Mouse (Mus musculus): ENCODE results near the gene Slc12a7.
"Not testable (repeated sequence)": the region's sequence is repeated elsewhere in the genome, so short reads cannot be mapped to it uniquely, and the experiment has no call there.

The Slc12a7 gene

DNA sequence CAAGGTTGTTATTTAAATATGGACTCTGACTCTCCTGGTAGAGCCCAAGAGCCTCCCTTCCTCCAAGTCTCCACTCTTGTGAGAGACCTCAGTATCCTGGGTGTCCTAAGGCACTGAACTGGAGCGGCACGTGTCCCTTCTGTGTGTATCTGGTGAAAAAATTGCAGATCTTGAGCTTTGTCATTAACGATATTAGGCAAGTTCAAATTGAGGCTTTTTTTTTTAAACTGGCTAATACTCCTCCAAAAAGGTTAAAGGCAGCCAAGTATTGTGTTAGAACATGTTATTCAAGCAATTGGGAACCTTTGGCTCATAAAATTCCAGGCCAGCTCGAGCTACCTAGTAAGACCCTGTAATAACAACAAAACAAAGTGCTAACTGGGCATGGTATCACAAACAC is 12.7 kb upstream of the Slc12a7 start:
- DNase-seq: no peak

DNA sequence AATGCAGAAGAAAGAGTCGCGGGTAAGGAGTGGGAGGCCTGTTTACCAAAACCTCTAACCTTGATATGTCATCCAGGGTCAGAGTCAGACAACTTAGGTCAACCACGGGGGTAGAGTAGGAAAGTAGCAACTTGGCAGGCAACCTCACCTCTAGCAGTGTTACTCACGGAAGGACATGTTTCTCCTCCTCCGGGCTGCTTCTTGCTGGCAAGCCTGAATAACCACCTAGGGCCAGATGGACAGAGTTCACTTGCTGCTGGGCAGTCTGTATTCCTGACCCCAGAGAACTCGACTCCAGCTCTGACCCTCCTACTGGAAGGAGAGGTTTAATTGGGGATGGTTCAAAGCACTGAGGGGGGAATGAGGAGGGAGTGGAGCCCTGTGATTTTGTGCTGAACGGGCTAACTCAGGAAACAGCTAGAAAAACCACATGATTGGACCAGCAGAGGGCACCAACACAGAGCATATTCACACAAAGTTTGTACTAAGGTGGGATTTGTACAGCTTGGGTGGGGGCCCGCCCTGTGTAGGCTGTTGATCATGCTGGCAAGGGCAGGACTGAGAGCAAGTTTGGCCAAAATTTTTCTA is 9.7 kb upstream of the Slc12a7 start:
- no peak for DNase-seq

DNA sequence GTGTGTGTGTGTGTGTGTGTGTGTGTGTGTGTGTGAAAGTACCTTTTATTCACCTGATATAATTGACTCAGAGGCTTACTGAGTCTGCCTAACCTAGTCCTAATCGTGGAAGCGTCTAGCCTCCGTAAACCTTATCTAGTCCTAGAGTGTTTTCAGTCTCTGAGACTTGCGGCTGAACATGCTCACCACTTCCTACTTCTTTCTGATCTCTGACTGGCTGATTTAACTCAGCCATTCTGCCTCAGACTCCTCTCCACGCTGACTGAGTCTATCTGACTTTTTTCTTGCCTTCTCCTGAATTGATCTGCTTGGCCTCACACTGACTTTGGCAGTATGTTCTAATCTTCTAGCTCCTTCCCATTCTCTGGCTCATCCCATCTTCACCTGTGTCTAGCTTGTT is 7.6 kb upstream of the Slc12a7 start:
- no peak for DNase-seq

DNA sequence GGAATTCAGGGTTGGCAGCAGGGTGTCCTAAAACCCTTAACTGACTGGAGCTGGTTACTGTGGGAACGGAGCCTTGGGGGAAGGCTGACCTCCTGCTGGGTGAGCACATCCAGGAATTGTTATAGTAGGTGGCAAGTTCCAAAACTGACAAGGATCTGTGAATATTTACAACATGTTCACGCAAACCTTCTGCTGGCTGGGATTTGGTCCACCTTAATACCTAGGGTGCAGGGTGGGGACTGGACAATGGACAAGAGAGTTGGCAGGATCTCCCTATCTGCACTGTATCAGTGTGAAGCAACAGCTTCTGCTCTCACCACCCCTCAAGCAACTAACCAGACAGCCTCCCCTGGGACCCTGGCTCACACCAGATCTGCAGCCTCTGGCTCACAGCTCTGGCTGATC is 5.3 kb upstream of the Slc12a7 start:
- no peak for DNase-seq

GRCm38 (mm10) chr13:73728633-73729032 is 4.3 kb upstream of the Slc12a7 start:
- DNase-seq: no peak

GRCm38 (mm10) chr13:73730913-73731312 is 2.0 kb upstream of the Slc12a7 start:
- DNase-seq: no peak

GRCm38 (mm10) chr13:73732235-73732634 is 659 bp upstream of the Slc12a7 start:
- no peak for DNase-seq

- DNase-seq: no peak
These were observed 1.5 kb downstream of the Slc12a7 start for GRCm38 (mm10) chr13:73734379-73734778.

DNA sequence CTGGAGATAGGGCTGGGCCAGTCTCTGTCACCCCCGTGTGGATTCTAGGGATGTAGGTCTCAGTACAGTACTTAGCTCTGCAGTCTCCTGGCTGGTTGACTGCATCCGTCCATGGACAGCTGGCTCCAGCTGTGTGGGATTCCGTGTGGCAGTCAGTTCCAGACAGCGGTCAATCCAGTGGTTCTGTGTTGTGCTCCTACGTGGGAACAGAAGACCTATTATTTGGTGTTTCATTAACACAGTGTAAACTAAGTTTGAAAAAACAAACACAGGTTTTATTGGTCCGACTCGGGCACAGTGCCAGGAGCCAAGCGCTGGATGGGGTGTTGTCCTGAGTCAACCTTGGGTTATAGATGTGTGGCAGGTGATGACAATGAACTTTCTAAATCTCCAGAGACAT is 2.4 kb downstream of the Slc12a7 start:
- DNase-seq: no peak

GRCm38 (mm10) chr13:73735928-73736327 is 3.0 kb downstream of the Slc12a7 start:
- no peak for DNase-seq

DNA sequence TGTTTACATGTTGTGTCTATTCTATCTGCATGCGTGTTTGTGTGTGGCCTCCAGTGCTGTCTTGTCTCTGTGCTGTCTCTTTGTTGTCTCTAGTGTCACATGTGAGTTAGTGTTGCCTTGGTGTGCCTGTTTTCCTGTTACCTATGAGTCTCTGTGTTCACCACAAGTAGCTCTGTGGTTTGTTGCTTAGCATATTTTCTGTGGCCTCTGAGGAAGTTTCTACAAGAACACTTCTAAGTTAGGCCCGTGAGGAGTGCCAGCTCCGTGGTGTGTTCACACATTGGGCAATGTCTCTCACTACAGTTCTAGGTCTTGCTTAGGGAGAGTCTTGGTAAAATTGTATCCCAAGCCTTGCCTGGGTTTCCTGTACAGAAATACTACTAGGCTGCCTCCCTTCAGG is 4.0 kb downstream of the Slc12a7 start:
- no peak for DNase-seq

DNA sequence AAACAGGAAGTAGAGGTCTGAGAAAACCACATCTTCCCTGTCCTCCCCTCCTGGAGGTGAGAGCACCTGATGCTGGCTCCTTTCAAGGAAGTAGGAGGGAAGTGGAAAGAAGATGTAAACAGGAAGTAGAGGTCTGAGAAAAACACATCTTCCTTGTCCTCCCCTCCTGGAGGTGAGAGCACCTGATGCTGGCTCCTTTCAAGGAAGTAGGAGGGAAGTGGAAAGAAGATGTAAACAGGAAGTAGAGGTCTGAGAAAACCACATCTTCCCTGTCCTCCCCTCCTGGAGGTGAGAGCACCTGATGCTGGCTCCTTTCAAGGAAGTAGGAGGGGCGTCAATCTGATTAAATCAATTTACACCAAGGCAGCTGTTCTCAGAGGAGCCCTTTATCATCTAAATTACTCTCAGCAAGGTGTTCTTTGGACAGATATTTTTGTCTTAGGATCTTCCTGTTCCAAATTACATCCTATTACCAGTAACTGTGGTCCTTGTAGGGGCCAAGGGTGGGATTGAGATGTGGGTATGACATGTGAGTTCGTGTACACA is 7.6 kb downstream of the Slc12a7 start:
- DNase-seq: not testable (repeated sequence)

DNA sequence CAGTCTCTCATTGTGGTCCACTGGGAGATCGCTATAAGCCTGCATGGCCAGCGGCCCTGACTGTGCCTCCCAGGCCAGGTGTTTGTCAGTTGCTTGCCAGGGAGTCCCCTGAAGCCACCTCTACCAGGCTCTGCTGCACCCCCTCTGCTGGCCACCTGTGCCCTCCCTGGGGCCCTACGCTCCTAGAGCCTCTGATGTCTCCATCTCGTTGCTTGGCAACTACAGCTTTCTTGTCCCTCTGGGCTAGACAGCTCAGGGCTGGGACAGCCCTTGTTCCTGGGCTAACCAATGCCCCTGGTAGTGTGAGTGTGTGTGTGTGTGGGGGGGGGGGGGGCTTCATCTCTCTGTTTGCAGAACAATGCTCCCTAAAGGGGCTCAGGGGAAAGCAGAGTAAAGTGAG is 10.1 kb downstream of the Slc12a7 start:
- DNase-seq: no peak

- no peak for DNase-seq
These were observed 10.8 kb downstream of the Slc12a7 start for GRCm38 (mm10) chr13:73743662-73744061.

GRCm38 (mm10) chr13:73748663-73749440 is 16.0 kb downstream of the Slc12a7 start:
- no peak for DNase-seq

DNA sequence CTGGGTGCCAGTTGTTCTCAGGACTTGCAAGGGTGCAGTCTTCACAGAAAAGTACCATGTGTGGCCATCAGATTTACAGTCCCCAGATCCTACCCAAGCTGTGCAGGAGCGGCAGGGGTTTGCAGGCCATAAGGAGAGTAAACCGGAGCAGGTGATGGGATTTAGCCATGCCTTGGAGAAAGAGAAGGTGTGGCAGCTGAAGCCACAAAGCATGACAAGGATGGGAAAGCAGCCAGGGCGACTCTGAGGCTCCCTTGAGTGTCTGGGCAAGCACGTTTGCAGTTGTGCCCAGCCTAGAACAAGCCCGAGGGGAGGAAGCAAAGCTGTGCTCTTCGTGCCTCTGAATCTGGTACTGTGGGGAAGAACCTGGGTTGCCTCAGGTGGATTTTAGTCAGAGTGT is 17.5 kb downstream of the Slc12a7 start:
- DNase-seq: no peak

DNA sequence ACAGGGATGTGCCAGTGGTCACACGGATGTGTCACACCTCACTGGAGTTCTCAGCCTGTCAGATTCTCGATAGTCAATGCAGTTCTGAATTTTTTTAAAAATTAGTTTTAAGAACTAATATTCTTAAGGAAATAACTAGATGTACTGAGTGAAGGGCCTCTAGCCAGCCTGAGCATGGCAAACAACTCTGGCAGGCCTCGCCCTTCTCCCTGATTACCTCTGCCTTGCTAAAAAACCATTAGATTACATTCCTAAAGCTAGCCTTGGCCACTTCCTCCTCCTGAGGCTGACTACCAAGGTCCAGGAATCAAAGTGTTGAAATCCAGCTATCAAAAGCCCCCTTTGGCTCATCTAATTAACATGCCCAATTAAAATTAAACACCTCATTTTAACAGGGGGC is 18.4 kb downstream of the Slc12a7 start:
- DNase-seq: no peak

DNA sequence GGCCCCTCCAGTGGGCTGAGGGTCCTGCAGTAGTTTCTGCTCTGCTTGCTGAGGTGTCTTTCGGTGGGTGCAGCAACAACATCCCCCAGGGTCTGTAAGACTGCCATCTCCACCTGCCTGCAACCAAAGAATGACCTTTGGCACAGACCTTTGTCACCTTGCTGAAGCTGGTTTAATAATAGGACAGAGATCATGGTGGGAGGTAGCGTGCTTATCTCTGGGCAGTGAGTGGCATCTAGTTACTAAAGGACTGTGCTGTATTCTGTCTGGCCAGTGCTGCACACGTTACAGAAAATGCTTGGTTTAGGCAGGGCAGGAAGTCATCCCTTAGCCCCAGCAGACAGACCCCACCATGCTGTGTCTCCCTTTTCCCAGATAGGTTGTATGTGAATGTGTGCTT is 22.9 kb downstream of the Slc12a7 start:
- DNase-seq: no peak

DNA sequence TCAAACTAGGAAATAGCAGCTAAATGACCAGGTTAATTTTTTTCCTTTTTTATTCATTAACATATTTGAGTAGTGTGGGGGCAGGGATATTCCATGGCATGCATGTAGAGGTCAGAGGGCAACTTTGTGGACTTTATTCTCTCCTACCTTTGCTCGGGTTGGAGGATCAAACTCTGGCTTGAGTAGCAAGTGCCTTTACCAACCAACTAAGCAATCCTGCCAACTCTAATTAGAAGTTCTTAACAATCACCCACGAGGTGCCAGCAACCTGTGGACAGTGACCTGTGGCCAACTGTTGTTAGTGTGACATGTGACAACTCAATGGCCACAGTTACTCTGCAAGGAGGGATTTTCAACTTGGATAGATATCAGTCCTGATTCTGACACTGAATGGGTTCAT is 24.0 kb downstream of the Slc12a7 start:
- no peak for DNase-seq

DNA sequence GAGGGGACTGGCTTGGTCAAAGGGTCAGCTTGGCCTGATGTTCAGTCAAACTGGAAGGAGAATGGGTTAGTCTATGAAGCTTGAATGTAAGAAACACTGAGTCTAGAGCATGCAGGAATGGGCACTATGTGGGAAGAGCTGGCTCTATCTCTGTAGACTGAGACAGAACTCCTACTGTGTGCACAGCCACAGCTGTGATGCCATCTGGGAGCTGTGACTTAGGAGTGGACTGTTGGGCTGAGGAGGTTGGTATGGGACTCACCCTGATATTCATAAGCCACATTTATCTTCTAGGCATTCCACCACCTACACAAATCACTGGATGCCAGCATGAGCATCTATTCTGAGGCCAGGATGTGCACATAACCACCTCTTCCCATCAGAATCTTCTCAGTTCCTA is 24.5 kb downstream of the Slc12a7 start:
- no peak for DNase-seq

DNA sequence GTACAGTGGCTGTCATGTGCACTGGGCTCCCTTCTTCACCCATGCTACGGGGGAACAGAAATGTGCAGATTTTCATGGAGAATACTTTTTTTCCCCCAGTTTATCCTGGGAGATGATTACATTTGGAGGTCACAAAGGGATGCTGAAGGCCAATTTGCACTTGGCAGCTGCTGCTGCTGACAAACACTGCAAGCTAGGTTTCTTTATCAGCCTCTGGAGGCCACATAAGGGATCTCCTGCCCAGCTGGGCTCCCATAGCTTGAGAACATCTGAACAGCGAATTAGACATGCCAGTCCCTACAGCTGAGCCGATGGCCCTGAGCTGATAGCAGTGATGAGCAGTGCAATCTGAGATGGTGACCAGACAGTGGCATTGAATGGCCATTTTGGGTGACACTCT is 26.7 kb downstream of the Slc12a7 start:
- no peak for DNase-seq

- no peak for DNase-seq
These were observed 27.2 kb downstream of the Slc12a7 start for GRCm38 (mm10) chr13:73760126-73760525.

GRCm38 (mm10) chr13:73762938-73763337 is 30.0 kb downstream of the Slc12a7 start:
- DNase-seq: no peak

GRCm38 (mm10) chr13:73763439-73764255 is 30.8 kb downstream of the Slc12a7 start:
- DNase-seq: peak; percentile 12
